Mouse (Mus musculus): ENCODE data around the gene Dnajb8. TPM values are rescaled to one million over a fixed set of nuclear protein-coding genes. Genes with fewer than 3 reads are reported as not detected.

The Dnajb8 gene
- total and polyA plus RNA-seq, 3 experiments, result not detected

GRCm38 (mm10) chr6:88189312-88190042, 32.6 kb upstream of the Dnajb8 start:
- H3K4me3 ChIP-seq (replicated peaks in 1 of 3; ENCODE audit: low read depth in 2 of 3, low read length in 2 of 3, poor library complexity in 1 of 3), result peak overlapping the region; percentile 34 to 50 (median 42)
- H3K27ac ChIP-seq (ENCODE audit: insufficient read depth, low read depth), result no peak overlapping the region
- no peaks in the 10 kb centered on the region for H3K36me3 ChIP-seq (replicated peaks in 1 of 2; ENCODE audit: control insufficient read depth in 1 of 2, insufficient read depth in 1 of 2, low read length in 1 of 2)
- peaks cover 45% of the 10 kb centered on the region for H3K27me3 ChIP-seq (replicated peaks)
- in situ Hi-C loops (cut with MboI; ENCODE audit: low pct_ligation_motif_present, low pct_unique_long_range_greater_than_20kb, low sequenced_read_pairs) (loop anchor here (10.0 kb wide), 1 partner anchor 45 kb away; no protein-coding TSS in a partner anchor), dilution Hi-C loops (cut with MboI; ENCODE audit: extremely low pct_ligation_motif_present, extremely low pct_unique_long_range_greater_than_20kb, low sequenced_read_pairs) (no loop called here)
- H3K4me1 ChIP-seq (ENCODE audit: control insufficient read depth in 1 of 2, insufficient read depth in 2 of 2), result peaks cover 2 to 3% of the 10 kb centered on the region in 2 experiments; a peak in 3 of 4 replicates
- H3K9ac ChIP-seq (ENCODE audit: insufficient read depth, low read depth), result no peak overlapping the region
- peak overlapping the region; percentile 29 for H3K4me2 ChIP-seq (ENCODE audit: insufficient read depth, low read depth, poor library complexity, severe bottlenecking)
- H3K9me3 ChIP-seq (replicated peaks; ENCODE audit: low read length), result peaks cover 3% of the 10 kb centered on the region
- TF ChIP-seq SMC3 (IDR thresholded peaks at IDR 0.05; ENCODE audit: low read depth, low read length), result peak; percentile 92
- TF ChIP-seq JUND (conservative IDR thresholded peaks at IDR 0.05; ENCODE audit: low read depth, low read length), result no peak
- TF ChIP-seq MAZ (IDR thresholded peaks at IDR 0.05; ENCODE audit: low read depth, low read length), result peak; percentile 68; the same call in 1 of the 2 replicates
- peak; percentile 80 for TF ChIP-seq RAD21 (IDR thresholded peaks at IDR 0.05; ENCODE audit: low read depth, low read length)
- TF ChIP-seq TCF12 (IDR thresholded peaks at IDR 0.05; ENCODE audit: low read depth, low read length), result peak; percentile 37; the same call in 1 of the 2 replicates
- no peak for TF ChIP-seq HCFC1 (IDR thresholded peaks at IDR 0.05; ENCODE audit: low read depth, low read length)
- TF ChIP-seq PAX5 (IDR thresholded peaks at IDR 0.05; ENCODE audit: low read length), result no peak
- no peak for TF ChIP-seq IRF4 (IDR thresholded peaks at IDR 0.05; ENCODE audit: low read depth, low read length)
- TF ChIP-seq CHD2 (IDR thresholded peaks at IDR 0.05; ENCODE audit: low read length), result no peak
- TF ChIP-seq E2F4 (IDR thresholded peaks at IDR 0.05; ENCODE audit: insufficient replicate concordance, low read depth, low read length), result no peak
- no peak for TF ChIP-seq ETS1 (conservative IDR thresholded peaks at IDR 0.05; ENCODE audit: low read depth, low read length)
- peak; percentile 29 to 90; a peak in 3 of 4 replicates for TF ChIP-seq CTCF (conservative IDR thresholded peaks at IDR 0.05 in 1 of 2, IDR thresholded peaks at IDR 0.05 in 1 of 2; ENCODE audit: low read depth in 2 of 2, low read length in 2 of 2)
- no peak for TF ChIP-seq TBP (conservative IDR thresholded peaks at IDR 0.05; ENCODE audit: low read depth, low read length)
- TF ChIP-seq RCOR1 (conservative IDR thresholded peaks at IDR 0.05; ENCODE audit: low read depth, low read length), result no peak
- TF ChIP-seq ELF1 (IDR thresholded peaks at IDR 0.05; ENCODE audit: low read depth, low read length), result 0 out of 2 replicates have a peak, but pooled peaks have one; percentile 29
- peak; percentile 23; the same call in 1 of the 2 replicates for TF ChIP-seq BHLHE40 (IDR thresholded peaks at IDR 0.05; ENCODE audit: low read depth, low read length)
- no peak for TF ChIP-seq MEF2A (IDR thresholded peaks at IDR 0.05; ENCODE audit: borderline replicate concordance, low read depth, low read length)
- no peak for TF ChIP-seq ZMIZ1 (IDR thresholded peaks at IDR 0.05; ENCODE audit: low read depth, low read length)
- no peak for TF ChIP-seq UBTF (IDR thresholded peaks at IDR 0.05; ENCODE audit: low read depth, low read length)
- TF ChIP-seq MAX (IDR thresholded peaks at IDR 0.05; ENCODE audit: low read length), result peak; percentile 27; the same call in 1 of the 2 replicates
- no peak for TF ChIP-seq MYC (IDR thresholded peaks at IDR 0.05; ENCODE audit: low read depth, low read length)
- TF ChIP-seq POLR2A (IDR thresholded peaks at IDR 0.05; ENCODE audit: low read depth, low read length), result no peak
- no peak for TF ChIP-seq POLR2AphosphoS2 (IDR thresholded peaks at IDR 0.05; ENCODE audit: low read depth, low read length)
- TF ChIP-seq USF1 (IDR thresholded peaks at IDR 0.05; ENCODE audit: low read depth, low read length), result no peak
- TF ChIP-seq CHD1 (IDR thresholded peaks at IDR 0.05; ENCODE audit: low read depth, low read length), result no peak
- no peak for TF ChIP-seq GABPA (IDR thresholded peaks at IDR 0.05; ENCODE audit: insufficient replicate concordance, low read depth, low read length)
- no peak for TF ChIP-seq USF2 (conservative IDR thresholded peaks at IDR 0.05; ENCODE audit: low read depth, low read length)
- no peak for TF ChIP-seq KAT2A (IDR thresholded peaks at IDR 0.05; ENCODE audit: insufficient replicate concordance, low read length)
- TF ChIP-seq NELFE (IDR thresholded peaks at IDR 0.05; ENCODE audit: low read depth, low read length), result no peak; the same call in 1 of the 2 replicates
- TF ChIP-seq ZC3H11A (IDR thresholded peaks at IDR 0.05; ENCODE audit: low read depth, low read length), result peak; percentile 51
- peak; percentile 71; the same call in 1 of the 2 replicates for TF ChIP-seq ZKSCAN1 (IDR thresholded peaks at IDR 0.05; ENCODE audit: borderline replicate concordance, low read depth, low read length)
- no peak for TF ChIP-seq MAFK (IDR thresholded peaks at IDR 0.05; ENCODE audit: insufficient replicate concordance, low read length)
- TF ChIP-seq SIN3A (IDR thresholded peaks at IDR 0.05; ENCODE audit: low read length), result peak; percentile 49; the same call in 1 of the 2 replicates
- peak; percentile 70 for TF ChIP-seq MXI1 (IDR thresholded peaks at IDR 0.05; ENCODE audit: low read depth, low read length)
- DNase-seq (ENCODE audit: extremely low read depth), result peak; percentile 57
- no peaks in the 10 kb centered on the region for H3K79me2 ChIP-seq (replicated peaks; ENCODE audit: control insufficient read depth, extremely low read depth, insufficient read depth, poor library complexity, severe bottlenecking)

Data from CH12.LX (cell line).